Mouse (Mus musculus): Measurements from ENCODE around the gene Xrcc2.

GRCm38 (mm10) chr5:25751552-25751951, 45.9 kb upstream of the Xrcc2 start:
- TF ChIP-seq MAZ (IDR thresholded peaks at IDR 0.05; ENCODE audit: low read depth, low read length) (no peak), E2F4 (IDR thresholded peaks at IDR 0.05; ENCODE audit: borderline replicate concordance, low read depth, low read length) (no peak), EP300 (IDR thresholded peaks at IDR 0.05; ENCODE audit: low read depth in 1 of 2, low read length in 2 of 2) (no peak), RAD21 (IDR thresholded peaks at IDR 0.05; ENCODE audit: low read depth, low read length) (no peak), TBP (IDR thresholded peaks at IDR 0.05; ENCODE audit: low read depth, low read length) (no peak), CTCF (IDR thresholded peaks at IDR 0.05 in 2 of 3, conservative IDR thresholded peaks at IDR 0.05 in 1 of 3; ENCODE audit: control insufficient read depth in 1 of 3, insufficient read depth in 1 of 3, low read depth in 2 of 3, low read length in 3 of 3, poor library complexity in 1 of 3, severe bottlenecking in 1 of 3) (no peak), MAX (IDR thresholded peaks at IDR 0.05; ENCODE audit: low read length) (no peak), POLR2A (IDR thresholded peaks at IDR 0.05; ENCODE audit: control insufficient read depth in 1 of 2, insufficient read depth in 1 of 2, low read depth in 1 of 2, low read length in 2 of 2, poor library complexity in 1 of 2) (no peak), CHD2 (IDR thresholded peaks at IDR 0.05; ENCODE audit: low read length) (no peak), CHD1 (IDR thresholded peaks at IDR 0.05; ENCODE audit: low read depth, low read length) (no peak)

All from MEL (cell line).